Mouse (Mus musculus) spleen, adult 2 months (tissue): ENCODE data around the gene Gm20388. TPM values are rescaled to one million over a fixed set of nuclear protein-coding genes. Genes with fewer than 3 reads are reported as not detected.
A peak's percentile ranks its signal among the peaks of the same experiment; 100 is the strongest.

Source experiments
- DNase-seq, 2 experiments: peaks; one replicate each; pipeline versions ENCODE4 v3.0.0 to v3.0.0-alpha.2; 2012 to 2021; ENCODE audit warnings: low spot score in 2 of 2, low read depth in 1 of 2
- H3K27ac ChIP-seq: fragments of 200-500 bp; 2 replicates; pipeline ENCODE4 v1.5.1; 2012; ENCODE audit warnings: low read length, inconsistent platforms; ENCODE audit not compliant: insufficient read depth
- H3K27me3 ChIP-seq: fragments of 200-500 bp; 2 replicates; pipeline ENCODE4 v1.6.1; 2012; ENCODE audit warnings: mild to moderate bottlenecking, moderate library complexity, low read length, inconsistent platforms; ENCODE audit not compliant: control insufficient read depth, insufficient read depth
- H3K36me3 ChIP-seq: fragments of 200-500 bp; 2 replicates; pipeline ENCODE4 v1.6.1; 2012; ENCODE audit warnings: mild to moderate bottlenecking, low read length, inconsistent platforms; ENCODE audit not compliant: control insufficient read depth, insufficient read depth
- H3K4me1 ChIP-seq: fragments of 200-500 bp; 2 replicates; pipeline ENCODE4 v1.6.1; 2011; ENCODE audit warnings: inconsistent platforms; ENCODE audit not compliant: control insufficient read depth, insufficient read depth, insufficient read length
- H3K4me3 ChIP-seq: fragments of 200-500 bp; 2 replicates; pipeline ENCODE4 v1.5.1; 2011; ENCODE audit warnings: mild to moderate bottlenecking, inconsistent platforms; ENCODE audit not compliant: insufficient read depth, insufficient read length; ENCODE audit errors: extremely low read depth
- CTCF ChIP-seq: fragments of 200-500 bp; IDR thresholded peaks from 2 replicates; pipeline ENCODE4 v1.5.1; 2011; ENCODE audit warnings: mild to moderate bottlenecking, inconsistent platforms; ENCODE audit not compliant: insufficient read depth, insufficient read length, insufficient replicate concordance; ENCODE audit errors: extremely low read depth
- POLR2A ChIP-seq: fragments of 200-500 bp; IDR thresholded peaks from 2 replicates; pipeline ENCODE4 v1.6.1; 2011; ENCODE audit warnings: low read depth, low read length, inconsistent platforms
- WGBS: fragments of 180-500 bp; shearing (Covaris S2); methylation state at CpG from one replicate; pipeline ENCODE4 v1.1.7; 2018; 5-methylcytosine and 5-hydroxymethylcytosine counted together
- polyA plus RNA-seq: library from polyadenylated mRNA; depleted of rRNA; stranded (reverse); fragments of >200 nt; gene quantifications from 2 replicates; pipeline ENCODE4 v1.2.3, GENCODE M21; 2012

The Gm20388 gene
- polyA plus RNA-seq, 1 experiment: 26.1 TPM

GRCm38 (mm10) chr8:120310063-120310462 lies 399.4 kb downstream of the Gm20388 start:
- Histone ChIP-seq H3K4me1 (peaks cover 7% of the 10 kb centered on the region; the same call in 1 of the 2 replicates), H3K27ac (no peak overlapping the region), H3K27me3 (no peaks in the 10 kb centered on the region), H3K4me3 (no peak overlapping the region), H3K36me3 (no peaks in the 10 kb centered on the region)
- whole genome bisulfite sequencing: 71% methylated on average over 5 of the region's 5 CpGs
- TF ChIP-seq CTCF: no peak
- no peak for DNase-seq

GRCm38 (mm10) chr8:120312452-120312851 lies 401.8 kb downstream of the Gm20388 start:
- Histone ChIP-seq H3K4me1 (peaks cover 5% of the 10 kb centered on the region; the same call in 1 of the 2 replicates), H3K4me3 (no peak overlapping the region), H3K27me3 (no peaks in the 10 kb centered on the region), H3K27ac (no peak overlapping the region), H3K36me3 (no peaks in the 10 kb centered on the region)
- 31% methylated on average over 4 of the region's 4 CpGs for WGBS
- DNase-seq: no peak
- no peak for TF ChIP-seq CTCF
- no peak for TF ChIP-seq POLR2A

GRCm38 (mm10) chr8:120313674-120314073 lies 403.0 kb downstream of the Gm20388 start:
- DNase-seq: no peak
- no peaks in the 10 kb centered on the region for H3K36me3 ChIP-seq
- H3K4me3 ChIP-seq: no peak overlapping the region
- no peak overlapping the region for H3K27ac ChIP-seq
- H3K4me1 ChIP-seq: peaks cover 5% of the 10 kb centered on the region; the same call in 1 of the 2 replicates
- 80% methylated on average over 3 of the region's 3 CpGs for WGBS
- no peaks in the 10 kb centered on the region for H3K27me3 ChIP-seq
- no peak for TF ChIP-seq CTCF
- no peak for TF ChIP-seq POLR2A

GRCm38 (mm10) chr8:120314932-120315331 lies 404.3 kb downstream of the Gm20388 start:
- 91% methylated on average over 5 of the region's 5 CpGs for WGBS
- Histone ChIP-seq H3K27ac (no peak overlapping the region), H3K27me3 (no peaks in the 10 kb centered on the region), H3K36me3 (no peaks in the 10 kb centered on the region), H3K4me3 (no peak overlapping the region), H3K4me1 (peaks cover 5% of the 10 kb centered on the region; the same call in 1 of the 2 replicates)
- no peak for TF ChIP-seq CTCF
- TF ChIP-seq POLR2A: no peak
- no peak for DNase-seq

- WGBS: 93% methylated on average over 4 of the region's 4 CpGs
- no peaks in the 10 kb centered on the region for H3K27me3 ChIP-seq
- no peak overlapping the region for H3K4me3 ChIP-seq
- H3K4me1 ChIP-seq: peaks cover 5% of the 10 kb centered on the region; the same call in 1 of the 2 replicates
- H3K36me3 ChIP-seq: no peaks in the 10 kb centered on the region
- TF ChIP-seq CTCF (peak; percentile 22; the same call in 1 of the 2 replicates), POLR2A (no peak)
- H3K27ac ChIP-seq: no peak overlapping the region
- peak in 1 of 2 experiments; percentile 43 for DNase-seq
These were observed 405.0 kb downstream of the Gm20388 start for GRCm38 (mm10) chr8:120315644-120316043.

- no peaks in the 10 kb centered on the region for H3K36me3 ChIP-seq
- no peaks in the 10 kb centered on the region for H3K27me3 ChIP-seq
- H3K4me1 ChIP-seq: peaks cover 5% of the 10 kb centered on the region; the same call in 1 of the 2 replicates
- DNase-seq: no peak
- TF ChIP-seq POLR2A: no peak
- no peak for TF ChIP-seq CTCF
- H3K4me3 ChIP-seq: no peak overlapping the region
- 93% methylated on average over 7 of the region's 7 CpGs for WGBS
- H3K27ac ChIP-seq: no peak overlapping the region
These were observed 406.1 kb downstream of the Gm20388 start for GRCm38 (mm10) chr8:120316707-120317106.

GRCm38 (mm10) chr8:120317118-120317824 lies 406.6 kb downstream of the Gm20388 start:
- Histone ChIP-seq H3K27me3 (no peaks in the 10 kb centered on the region), H3K4me3 (no peak overlapping the region), H3K27ac (no peak overlapping the region), H3K4me1 (peaks cover 5% of the 10 kb centered on the region; the same call in 1 of the 2 replicates), H3K36me3 (no peaks in the 10 kb centered on the region)
- TF ChIP-seq POLR2A: no peak
- no peak for TF ChIP-seq CTCF
- no peak for DNase-seq
- 95% methylated on average over 21 of the region's 21 CpGs for WGBS
